In genomic region chr12:104652021-104652420, GRCm38 (mm10) we compare ENCODE assay signal across 26 mouse cellular contexts.
"Had no signal": no experiment of that assay in that cellular context is flagged by ENCODE, and none has a peak within 500 bp of the region (broad histone marks: within the 10 kb centered on the region; RNA-seq: fewer than 3 reads in every experiment).

No protein-coding gene starts in this region.

- H3K4me3 ChIP-seq: embryonic facial prominence, embryonic 10.5 days; embryonic facial prominence, embryonic 12.5 days; embryonic facial prominence, embryonic 13.5 days; embryonic facial prominence, embryonic 15.5 days; erythroblast, embryonic 14.5 days; forebrain, embryonic 10.5 days; forebrain, embryonic 12.5 days; forebrain, embryonic 13.5 days; forebrain, embryonic 15.5 days; heart, adult 2 months; heart, embryonic 10.5 days; heart, embryonic 12.5 days had no signal

- DNase-seq: cerebellum, adult 18-20 months; cerebellum, adult 2 months; cerebellum, adult 8-10 months; cerebellum, adult 9-10 months; cerebellum, adult 9-11 months; cerebellum, postnatal 10 days; cerebellum, postnatal 14 days; cerebellum, postnatal 25 days; cerebellum, postnatal 36 days; embryo, embryonic 11 days; forebrain, postnatal 0 days; gastrocnemius, postnatal 36 days; heart, adult 11 months; heart, adult 18-20 months; heart, adult 2 months had no signal

- H3K27ac ChIP-seq: embryonic facial prominence, embryonic 12.5 days; embryonic facial prominence, embryonic 13.5 days; embryonic facial prominence, embryonic 15.5 days; forebrain, embryonic 10.5 days; forebrain, embryonic 12.5 days; forebrain, embryonic 13.5 days; forebrain, embryonic 15.5 days; heart, adult 2 months; heart, embryonic 10.5 days had no signal
